Mouse (Mus musculus) forebrain, embryonic 13.5 days (tissue): ENCODE measurements around the gene Mrpl44. TPM values are rescaled to one million over a fixed set of nuclear protein-coding genes. Genes with fewer than 3 reads are reported as not detected.

Experiments
- ATAC-seq: fragments of 200-750 bp; cut with Nextera tagmentation; 2 replicates; pipeline ENCODE4 v1.8.0; 2017
- H3K27ac ChIP-seq: fragments of 300-500 bp; sonication (generic); 2 replicates; pipeline ENCODE4 v1.5.1; 2015; ENCODE audit warnings: inconsistent platforms, mild to moderate bottlenecking, moderate library complexity
- H3K27me3 ChIP-seq: fragments of 300-500 bp; sonication (generic); 2 replicates; pipeline ENCODE4 v1.6.1; 2015; ENCODE audit warnings: mild to moderate bottlenecking, inconsistent platforms
- H3K36me3 ChIP-seq: fragments of 300-500 bp; sonication (generic); 2 replicates; pipeline ENCODE4 v1.6.1; 2015; ENCODE audit warnings: mild to moderate bottlenecking, inconsistent platforms; ENCODE audit not compliant: poor library complexity, severe bottlenecking
- H3K4me1 ChIP-seq: fragments of 300-500 bp; sonication (generic); 2 replicates; pipeline ENCODE4 v1.6.1; 2015; ENCODE audit warnings: inconsistent platforms
- H3K4me2 ChIP-seq: fragments of 300-500 bp; sonication (generic); 2 replicates; pipeline ENCODE4 v1.6.1; 2015; ENCODE audit warnings: inconsistent platforms, mild to moderate bottlenecking, moderate library complexity
- H3K4me3 ChIP-seq: fragments of 300-500 bp; sonication (generic); 2 replicates; pipeline ENCODE4 v1.5.1; 2015; ENCODE audit warnings: mild to moderate bottlenecking, inconsistent platforms
- H3K9ac ChIP-seq: fragments of 300-500 bp; sonication (generic); 2 replicates; pipeline ENCODE4 v1.6.1; 2015; ENCODE audit warnings: mild to moderate bottlenecking, inconsistent platforms
- H3K9me3 ChIP-seq: fragments of 300-500 bp; sonication (generic); replicated peaks from 2 replicates; pipeline ENCODE4 v1.6.1; 2016; ENCODE audit warnings: inconsistent platforms
- WGBS: fragments of 180-500 bp; shearing (Covaris S2); methylation state at CpG from one replicate; pipeline ENCODE4 v1.1.7; 2015; 5-methylcytosine and 5-hydroxymethylcytosine counted together
- polyA plus RNA-seq: library from polyadenylated mRNA; unstranded; fragments of >200 nt; fragmentation: Nextera tagmentation; extraction: Ambion mirVana; gene quantifications from 2 replicates; pipeline ENCODE4 v1.2.1, GENCODE M21; 2015

The Mrpl44 gene
- polyA plus RNA-seq, 1 experiment from 2014 or later, result 49.9 TPM

DNA sequence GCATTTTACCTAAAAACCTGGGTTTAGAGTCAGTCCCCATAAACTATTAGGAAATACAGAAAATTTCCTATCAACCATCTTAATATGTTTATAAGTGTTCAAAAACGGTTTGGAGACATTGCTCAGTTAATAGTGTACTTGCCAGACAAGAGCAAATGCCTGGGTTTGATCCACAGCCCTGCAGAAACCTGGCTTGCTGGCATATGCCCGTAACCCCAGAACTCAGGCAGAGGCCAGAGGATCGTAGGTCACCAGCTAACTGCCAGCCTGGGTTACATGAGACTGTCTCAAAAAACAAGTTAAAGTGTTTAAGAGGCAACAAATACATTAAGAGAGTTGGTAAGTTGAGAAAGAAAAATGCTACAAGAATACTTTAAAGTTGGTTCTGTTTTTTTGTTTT, 20.9 kb upstream of the Mrpl44 start:
- no peak for ATAC-seq
- H3K27ac ChIP-seq, result no peak overlapping the region
- H3K9ac ChIP-seq, result no peak overlapping the region
- 0 out of 2 replicates have a peak, but pooled peaks cover 4% of the 10 kb centered on the region for H3K9me3 ChIP-seq
- no peak overlapping the region for H3K4me2 ChIP-seq
- WGBS, result 89% methylated on average over 3 of the region's 3 CpGs
- no peak overlapping the region for H3K4me3 ChIP-seq
- peaks cover 7% of the 10 kb centered on the region for H3K4me1 ChIP-seq
- H3K27me3 ChIP-seq, result no peaks in the 10 kb centered on the region
- H3K36me3 ChIP-seq, result 0 out of 2 replicates have a peak, but pooled peaks cover 7% of the 10 kb centered on the region

GRCm38 (mm10) chr1:79755376-79755775, 20.4 kb upstream of the Mrpl44 start:
- Histone ChIP-seq H3K4me1 (peaks cover 9% of the 10 kb centered on the region), H3K9ac (no peak overlapping the region), H3K9me3 (0 out of 2 replicates have a peak, but pooled peaks cover 2% of the 10 kb centered on the region), H3K36me3 (0 out of 2 replicates have a peak, but pooled peaks cover 7% of the 10 kb centered on the region), H3K27ac (no peak overlapping the region), H3K4me2 (no peak overlapping the region), H3K27me3 (no peaks in the 10 kb centered on the region), H3K4me3 (no peak overlapping the region)
- WGBS, result 79% methylated on average over 2 of the region's 2 CpGs
- ATAC-seq, result no peak

GRCm38 (mm10) chr1:79756417-79756816, 19.4 kb upstream of the Mrpl44 start:
- 92% methylated on average over 5 of the region's 5 CpGs for WGBS

GRCm38 (mm10) chr1:79757161-79757560, 18.7 kb upstream of the Mrpl44 start:
- Histone ChIP-seq H3K27ac (no peak overlapping the region), H3K4me2 (no peak overlapping the region), H3K9me3 (no peaks in the 10 kb centered on the region), H3K4me1 (peaks cover 16% of the 10 kb centered on the region), H3K4me3 (no peak overlapping the region), H3K27me3 (no peaks in the 10 kb centered on the region), H3K9ac (no peak overlapping the region), H3K36me3 (no peaks in the 10 kb centered on the region)
- 79% methylated on average over 7 of the region's 7 CpGs for WGBS
- no peak for ATAC-seq

More at GRCm38 (mm10) chr1:79756417-79756816, 19.4 kb upstream of the Mrpl44 start:
- no peaks in the 10 kb centered on the region for H3K9me3 ChIP-seq
- H3K27ac ChIP-seq, result no peak overlapping the region
- no peak overlapping the region for H3K4me2 ChIP-seq
- H3K27me3 ChIP-seq, result no peaks in the 10 kb centered on the region
- H3K4me1 ChIP-seq, result peaks cover 16% of the 10 kb centered on the region
- H3K36me3 ChIP-seq, result 0 out of 2 replicates have a peak, but pooled peaks cover 2% of the 10 kb centered on the region
- H3K4me3 ChIP-seq, result no peak overlapping the region
- ATAC-seq, result no peak
- H3K9ac ChIP-seq, result no peak overlapping the region

DNA sequence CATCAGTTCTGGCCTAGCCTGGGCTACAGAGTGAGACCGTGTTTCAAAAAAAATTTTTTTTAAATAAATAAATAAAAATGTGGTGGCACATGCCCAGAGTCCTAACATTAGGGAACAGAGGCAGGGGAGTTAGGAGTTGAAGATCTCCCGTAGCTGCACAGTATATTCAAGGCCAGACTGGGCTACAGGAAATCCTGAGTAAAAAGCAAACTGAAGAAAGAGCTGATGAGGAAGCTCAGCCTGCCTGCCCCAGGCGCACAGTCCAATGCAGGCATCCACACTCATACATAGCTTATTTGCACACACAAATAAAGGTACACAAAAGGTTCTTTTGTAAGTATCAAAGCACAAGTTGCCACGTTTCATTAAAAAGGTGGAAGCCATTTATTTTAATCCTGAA, 18.2 kb upstream of the Mrpl44 start:
- Histone ChIP-seq H3K9me3 (no peaks in the 10 kb centered on the region), H3K4me2 (no peak overlapping the region), H3K4me1 (peaks cover 16% of the 10 kb centered on the region), H3K4me3 (no peak overlapping the region), H3K9ac (no peak overlapping the region), H3K27me3 (no peaks in the 10 kb centered on the region), H3K36me3 (no peaks in the 10 kb centered on the region), H3K27ac (no peak overlapping the region)
- no peak for ATAC-seq
- WGBS, result 69% methylated on average over 4 of the region's 4 CpGs

- H3K4me3 ChIP-seq, result no peak overlapping the region
- no peak overlapping the region for H3K9ac ChIP-seq
- WGBS, result 46% methylated on average over 2 of the region's 2 CpGs
Observed at GRCm38 (mm10) chr1:79759006-79759405, 16.8 kb upstream of the Mrpl44 start.

DNA sequence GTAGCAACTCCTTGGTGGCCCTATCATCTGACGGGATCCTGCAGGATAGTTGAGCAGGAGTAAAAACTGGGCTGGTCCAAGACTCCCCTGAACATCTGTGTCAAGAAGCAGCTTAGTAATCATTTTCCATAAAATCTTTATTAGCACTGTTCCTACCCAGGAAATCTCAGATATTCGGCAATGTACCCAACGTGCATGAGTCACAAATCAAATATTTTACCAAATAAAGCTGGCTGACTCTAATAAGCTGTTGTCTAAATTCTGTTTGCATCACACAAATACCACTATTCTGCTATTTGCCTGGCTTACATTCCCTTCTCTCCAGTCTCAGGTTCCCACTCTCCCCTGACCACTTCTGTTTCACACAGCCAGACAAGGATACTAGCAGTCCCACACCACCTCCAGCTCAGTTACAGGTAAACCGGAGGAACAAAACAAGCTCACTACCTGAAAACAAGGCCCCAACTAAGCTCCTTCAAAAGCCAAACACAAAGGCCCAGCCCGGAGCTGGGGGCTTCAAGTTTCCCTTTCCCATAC, 16.3 kb upstream of the Mrpl44 start:
- Histone ChIP-seq H3K4me1 (peaks cover 16% of the 10 kb centered on the region), H3K4me2 (peak overlapping the region; percentile 36), H3K27me3 (no peaks in the 10 kb centered on the region), H3K4me3 (peak overlapping the region; percentile 2; the same call in 1 of the 2 replicates), H3K36me3 (no peaks in the 10 kb centered on the region), H3K9ac (peak overlapping the region; percentile 45), H3K9me3 (no peaks in the 10 kb centered on the region), H3K27ac (no peak overlapping the region)
- no peak for ATAC-seq
- 59% methylated on average over 5 of the region's 5 CpGs for WGBS

More at GRCm38 (mm10) chr1:79759006-79759405, 16.8 kb upstream of the Mrpl44 start:
- H3K27ac ChIP-seq, result no peak overlapping the region
- no peak for ATAC-seq
- H3K9me3 ChIP-seq, result no peaks in the 10 kb centered on the region
- H3K4me1 ChIP-seq, result peaks cover 16% of the 10 kb centered on the region
- no peaks in the 10 kb centered on the region for H3K27me3 ChIP-seq
- no peak overlapping the region for H3K4me2 ChIP-seq
- no peaks in the 10 kb centered on the region for H3K36me3 ChIP-seq

DNA sequence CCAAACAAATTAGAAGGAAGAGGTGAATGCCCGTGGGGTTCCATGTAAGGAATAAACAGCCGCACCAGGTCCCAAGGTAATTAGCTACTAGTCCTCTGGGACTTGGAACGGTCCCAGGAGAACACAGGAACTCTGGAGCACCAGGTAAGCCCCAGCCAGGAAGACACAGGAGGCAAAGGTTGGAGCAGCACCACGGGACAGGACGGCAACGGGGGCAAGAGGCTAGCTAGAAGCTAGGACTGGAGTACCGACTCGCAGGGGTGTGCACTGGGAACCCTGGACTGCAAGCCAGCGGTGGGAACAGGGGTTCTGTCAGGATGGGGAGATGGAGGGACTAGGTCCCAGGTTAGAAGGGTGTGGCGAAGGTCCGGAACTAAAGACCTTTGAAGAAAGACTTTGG, 15.2 kb upstream of the Mrpl44 start:
- WGBS, result 8% methylated on average over 11 of the region's 11 CpGs
- H3K9me3 ChIP-seq, result no peaks in the 10 kb centered on the region

GRCm38 (mm10) chr1:79761106-79761916, 14.5 kb upstream of the Mrpl44 start:
- H3K27ac ChIP-seq, result no peak overlapping the region
- no peaks in the 10 kb centered on the region for H3K36me3 ChIP-seq
- WGBS, result under 1% methylated on average over 65 of the region's 65 CpGs

More for the DNA sequence above, 15.2 kb upstream of the Mrpl44 start:
- Histone ChIP-seq H3K4me3 (peak overlapping the region; percentile 82), H3K36me3 (no peaks in the 10 kb centered on the region), H3K27me3 (no peaks in the 10 kb centered on the region), H3K4me2 (peak overlapping the region; percentile 84), H3K9ac (peak overlapping the region; percentile 82), H3K4me1 (peaks cover 16% of the 10 kb centered on the region), H3K27ac (no peak overlapping the region)
- peak; percentile 5 for ATAC-seq

DNA sequence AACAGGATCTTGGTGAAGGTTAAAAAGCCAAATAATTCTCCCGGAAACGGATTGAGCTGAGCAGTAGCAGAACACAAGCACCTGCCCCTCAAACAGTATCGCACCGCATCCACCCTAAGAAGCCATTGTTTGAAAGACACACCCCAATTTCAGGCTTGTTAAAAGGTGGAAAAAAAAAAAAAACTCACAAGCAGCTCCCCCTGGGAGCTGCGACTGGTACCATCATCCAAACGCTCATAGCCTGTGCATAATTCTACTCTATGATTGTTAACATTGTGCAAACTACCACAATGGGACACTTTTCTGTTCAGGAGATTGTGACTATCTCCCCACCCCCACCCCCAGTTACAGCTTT, 13.9 kb upstream of the Mrpl44 start:
- Histone ChIP-seq H3K9ac (peak overlapping the region; percentile 37; the same call in 1 of the 2 replicates), H3K27me3 (no peaks in the 10 kb centered on the region), H3K4me1 (peaks cover 16% of the 10 kb centered on the region), H3K27ac (no peak overlapping the region; the same call in 1 of the 2 replicates), H3K9me3 (no peaks in the 10 kb centered on the region), H3K36me3 (no peaks in the 10 kb centered on the region), H3K4me2 (peak overlapping the region; percentile 84), H3K4me3 (peak overlapping the region; percentile 82)
- ATAC-seq, result peak; percentile 66
- under 1% methylated on average over 6 of the region's 6 CpGs for WGBS

More at GRCm38 (mm10) chr1:79761106-79761916, 14.5 kb upstream of the Mrpl44 start:
- peaks cover 16% of the 10 kb centered on the region for H3K4me1 ChIP-seq
- ATAC-seq, result peak; percentile 98
- peak overlapping the region; percentile 82 for H3K4me3 ChIP-seq
- no peaks in the 10 kb centered on the region for H3K27me3 ChIP-seq
- H3K4me2 ChIP-seq, result peak overlapping the region; percentile 84
- H3K9ac ChIP-seq, result peak overlapping the region; percentile 82
- no peaks in the 10 kb centered on the region for H3K9me3 ChIP-seq

GRCm38 (mm10) chr1:79762282-79763250, 13.3 kb upstream of the Mrpl44 start:
- Histone ChIP-seq H3K9me3 (no peaks in the 10 kb centered on the region), H3K4me3 (peak overlapping the region; percentile 82), H3K9ac (peak overlapping the region; percentile 37; the same call in 1 of the 2 replicates), H3K36me3 (no peaks in the 10 kb centered on the region), H3K27ac (no peak overlapping the region), H3K4me2 (peak overlapping the region; percentile 84), H3K4me1 (peaks cover 16% of the 10 kb centered on the region), H3K27me3 (no peaks in the 10 kb centered on the region)
- WGBS, result 65% methylated on average over 16 of the region's 16 CpGs
- ATAC-seq, result 0 out of 2 replicates have a peak, but pooled peaks have one; percentile 2
